Mouse (Mus musculus) activated CD4-positive, CD25-positive, alpha-beta regulatory T cell (primary cell): ENCODE results near the gene Abcf1. TPM values are rescaled to one million over a fixed set of nuclear protein-coding genes. Genes with fewer than 3 reads are reported as not detected.

Experiments used
- polyA plus RNA-seq, 2 experiments: library from polyadenylated mRNA; unstranded; fragments of 100-300 nt; shearing (Covaris generic); gene quantifications; one replicate each; pipeline ENCODE4 v1.2.1; 2017

Gene Abcf1
- 100 to 1,000 TPM; 122 to 138 TPM for polyA plus RNA-seq

GRCm38 (mm10) chr17:35969418-35970389 lies at the start of gene Abcf1:
Abcf1 (minus strand) TSS chr17:35969761.

GRCm38 (mm10) chr17:35979401-35980362 lies 10.1 kb upstream of the Abcf1 start, which contains the start of the genes Gnl1 and Prr3:
Gnl1 (plus strand) TSS chr17:35979851.
Prr3 (minus strand) TSS chr17:35980236.

GRCm38 (mm10) chr17:35916297-35917142 lies 53.0 kb downstream of the Abcf1 start, which contains the start of the genes Mrps18b and Ppp1r10:
Mrps18b (minus strand) TSS chr17:35916389.
Ppp1r10 (plus strand) TSS chr17:35916434.

GRCm38 (mm10) chr17:35909919-35910369 lies 59.6 kb downstream of the Abcf1 start, which contains the start of gene Atat1:
Atat1 (minus strand) TSS chr17:35910075.

Other genes with a start within 250 kb of the Abcf1 start
- gene Ier3, start 148.1 kb downstream of the Abcf1 start, polyA plus RNA-seq, result 10 to 100 TPM in 1 of 2 experiments, under 1 TPM in 1; 0.19 to 14.0 TPM
- 10 to 100 TPM; 59.0 to 61.4 TPM for gene Flot1, start 146.5 kb downstream of the Abcf1 start, polyA plus RNA-seq
- 100 to 1,000 TPM; 114 to 135 TPM for gene Tubb5, start 131.5 kb downstream of the Abcf1 start, polyA plus RNA-seq
- 1 to 10 TPM; 4.1 to 7.9 TPM for gene Mdc1, start 128.2 kb downstream of the Abcf1 start, polyA plus RNA-seq
- 10 to 100 TPM; 33.6 to 42.0 TPM for gene Nrm, start 108.4 kb downstream of the Abcf1 start, polyA plus RNA-seq
- gene Ppp1r18, start 104.2 kb downstream of the Abcf1 start, polyA plus RNA-seq, result 100 to 1,000 TPM; 549 to 588 TPM
- 10 to 100 TPM; 49.5 to 68.4 TPM for gene Dhx16, start 89.9 kb downstream of the Abcf1 start, polyA plus RNA-seq
- gene 2310061I04Rik, start 72.3 kb downstream of the Abcf1 start, polyA plus RNA-seq, result 10 to 100 TPM; 34.3 to 45.8 TPM
- gene Atat1, start 59.7 kb downstream of the Abcf1 start, polyA plus RNA-seq, result 10 to 100 TPM; 12.9 to 18.4 TPM
- gene Mrps18b, start 53.4 kb downstream of the Abcf1 start, polyA plus RNA-seq, result 10 to 100 TPM; 44.0 to 78.4 TPM
- 10 to 100 TPM; 30.2 to 54.9 TPM for gene Ppp1r10, start 53.3 kb downstream of the Abcf1 start, polyA plus RNA-seq
- gene Gnl1, start 10.1 kb upstream of the Abcf1 start, polyA plus RNA-seq, result 10 to 100 TPM; 55.6 to 56.5 TPM
- gene Prr3, start 10.5 kb upstream of the Abcf1 start, polyA plus RNA-seq, result 10 to 100 TPM; 30.8 to 41.6 TPM
- 10 to 100 TPM; 30.2 to 41.9 TPM for gene H2-T24, start 50.8 kb upstream of the Abcf1 start, polyA plus RNA-seq
- gene H2-T23, start 63.1 kb upstream of the Abcf1 start, polyA plus RNA-seq, result 100 to 1,000 TPM; 796 to 873 TPM
- 100 to 1,000 TPM; 306 to 313 TPM for gene H2-T22, start 73.0 kb upstream of the Abcf1 start, polyA plus RNA-seq
- gene Gm6034, start 73.2 kb upstream of the Abcf1 start, polyA plus RNA-seq, result under 1 TPM; 0.18 to 0.22 TPM
- not detected for gene Gm11127, start 88.6 kb upstream of the Abcf1 start, polyA plus RNA-seq
- gene Gm19684, start 151.9 kb upstream of the Abcf1 start, polyA plus RNA-seq, result 1 to 10 TPM in 1 of 2 experiments, under 1 TPM in 1; 0.75 to 1.2 TPM
- gene Gm7030, start 159.7 kb upstream of the Abcf1 start, polyA plus RNA-seq, result under 1 TPM; 0.36 to 0.51 TPM
- gene Gm8909, start 198.8 kb upstream of the Abcf1 start, polyA plus RNA-seq, result 10 to 100 TPM in 1 of 2 experiments, 1 to 10 TPM in 1; 5.7 to 14.7 TPM
- gene H2-T3, start 220.5 kb upstream of the Abcf1 start, polyA plus RNA-seq, result under 1 TPM; 0.54 to 0.55 TPM